Comparison of ENCODE assay signal across 32 mouse cellular contexts in genomic region chr3:41353021-41353420, GRCm38 (mm10).
"Had no signal": no experiment of that assay in that cellular context is flagged by ENCODE, and none has a peak within 500 bp of the region (broad histone marks: within the 10 kb centered on the region; RNA-seq: fewer than 3 reads in every experiment).

No protein-coding gene starts in this region.

- DNase-seq: left cerebral cortex, postnatal 4 days; liver; liver, embryonic 13.5 days; liver, postnatal 0 days; lung, adult 18-20 months; lung, adult 2 months; lung, embryonic 14.5 days; lung, postnatal 10 days; lung, postnatal 14 days; lung, postnatal 36 days; lung, postnatal 4 days; midbrain, embryonic 14.5 days had no signal

- H3K27me3 ChIP-seq: limb, embryonic 12.5 days; limb, embryonic 13.5 days; limb, embryonic 15.5 days; liver, embryonic 12.5 days; liver, embryonic 13.5 days; liver, embryonic 15.5 days; lung, embryonic 15.5 days; megakaryocyte, embryonic 14.5 days; midbrain, embryonic 12.5 days; midbrain, embryonic 13.5 days; midbrain, embryonic 15.5 days; neural tube, embryonic 12.5 days had no signal

- H3K4me3 ChIP-seq: limb, embryonic 10.5 days; limb, embryonic 12.5 days; limb, embryonic 13.5 days; limb, embryonic 15.5 days; liver, embryonic 12.5 days; liver, embryonic 13.5 days; liver, embryonic 15.5 days; lung, embryonic 15.5 days; megakaryocyte, embryonic 14.5 days; midbrain, embryonic 10.5 days; midbrain, embryonic 12.5 days; midbrain, embryonic 13.5 days; midbrain, embryonic 15.5 days; myocyte; neural tube, embryonic 12.5 days had no signal

- H3K9ac ChIP-seq: limb, embryonic 12.5 days; limb, embryonic 13.5 days; limb, embryonic 15.5 days; liver, embryonic 12.5 days; liver, embryonic 13.5 days; liver, embryonic 14.5 days; liver, embryonic 15.5 days; liver, postnatal 0 days; lung, embryonic 14.5 days; lung, embryonic 15.5 days; midbrain, embryonic 12.5 days; midbrain, embryonic 13.5 days; midbrain, embryonic 15.5 days; neural tube, embryonic 12.5 days had no signal

- H3K36me3 ChIP-seq: limb, embryonic 10.5 days; limb, embryonic 12.5 days; limb, embryonic 13.5 days; limb, embryonic 15.5 days; liver, embryonic 12.5 days; liver, embryonic 13.5 days; liver, embryonic 15.5 days; lung, embryonic 15.5 days; midbrain, embryonic 10.5 days; midbrain, embryonic 12.5 days; midbrain, embryonic 13.5 days; midbrain, embryonic 15.5 days; neural tube, embryonic 12.5 days had no signal

- ATAC-seq: liver, embryonic 12.5 days; liver, postnatal 0 days; lung, postnatal 0 days; midbrain, embryonic 13.5 days; midbrain, embryonic 15.5 days; midbrain, embryonic 16.5 days had no signal

- H3K4me1 ChIP-seq: limb, embryonic 10.5 days; limb, embryonic 15.5 days; liver, embryonic 12.5 days; liver, embryonic 13.5 days; liver, embryonic 15.5 days; lung, embryonic 15.5 days; megakaryocyte, embryonic 14.5 days; midbrain, embryonic 12.5 days; midbrain, embryonic 13.5 days; midbrain, embryonic 15.5 days; neural tube, embryonic 12.5 days had no signal

- H3K27ac ChIP-seq: limb, embryonic 10.5 days; limb, embryonic 12.5 days; limb, embryonic 13.5 days; limb, embryonic 15.5 days; liver, embryonic 12.5 days; liver, embryonic 13.5 days; liver, embryonic 14.5 days; liver, embryonic 15.5 days; lung, embryonic 15.5 days; macrophage; midbrain, embryonic 10.5 days; midbrain, embryonic 12.5 days; midbrain, embryonic 13.5 days; midbrain, embryonic 15.5 days; neural tube, embryonic 12.5 days had no signal

- H3K4me2 ChIP-seq: limb, embryonic 12.5 days; limb, embryonic 13.5 days; limb, embryonic 15.5 days; liver, embryonic 11.5 days; liver, embryonic 12.5 days; liver, embryonic 13.5 days; liver, embryonic 15.5 days; lung, embryonic 14.5 days; lung, embryonic 15.5 days; midbrain, embryonic 11.5 days; midbrain, embryonic 12.5 days; midbrain, embryonic 13.5 days; midbrain, embryonic 15.5 days; neural tube, embryonic 12.5 days had no signal

- H3K9me3 ChIP-seq: limb, embryonic 10.5 days; limb, embryonic 12.5 days; limb, embryonic 13.5 days; limb, embryonic 15.5 days; liver, embryonic 12.5 days; liver, embryonic 13.5 days; liver, embryonic 15.5 days; lung, embryonic 15.5 days; megakaryocyte, embryonic 14.5 days; midbrain, embryonic 10.5 days; midbrain, embryonic 12.5 days; midbrain, embryonic 13.5 days; midbrain, embryonic 15.5 days; neural tube, embryonic 12.5 days had no signal
